11 mouse cellular contexts compared by ENCODE assay signal in the genomic region with DNA sequence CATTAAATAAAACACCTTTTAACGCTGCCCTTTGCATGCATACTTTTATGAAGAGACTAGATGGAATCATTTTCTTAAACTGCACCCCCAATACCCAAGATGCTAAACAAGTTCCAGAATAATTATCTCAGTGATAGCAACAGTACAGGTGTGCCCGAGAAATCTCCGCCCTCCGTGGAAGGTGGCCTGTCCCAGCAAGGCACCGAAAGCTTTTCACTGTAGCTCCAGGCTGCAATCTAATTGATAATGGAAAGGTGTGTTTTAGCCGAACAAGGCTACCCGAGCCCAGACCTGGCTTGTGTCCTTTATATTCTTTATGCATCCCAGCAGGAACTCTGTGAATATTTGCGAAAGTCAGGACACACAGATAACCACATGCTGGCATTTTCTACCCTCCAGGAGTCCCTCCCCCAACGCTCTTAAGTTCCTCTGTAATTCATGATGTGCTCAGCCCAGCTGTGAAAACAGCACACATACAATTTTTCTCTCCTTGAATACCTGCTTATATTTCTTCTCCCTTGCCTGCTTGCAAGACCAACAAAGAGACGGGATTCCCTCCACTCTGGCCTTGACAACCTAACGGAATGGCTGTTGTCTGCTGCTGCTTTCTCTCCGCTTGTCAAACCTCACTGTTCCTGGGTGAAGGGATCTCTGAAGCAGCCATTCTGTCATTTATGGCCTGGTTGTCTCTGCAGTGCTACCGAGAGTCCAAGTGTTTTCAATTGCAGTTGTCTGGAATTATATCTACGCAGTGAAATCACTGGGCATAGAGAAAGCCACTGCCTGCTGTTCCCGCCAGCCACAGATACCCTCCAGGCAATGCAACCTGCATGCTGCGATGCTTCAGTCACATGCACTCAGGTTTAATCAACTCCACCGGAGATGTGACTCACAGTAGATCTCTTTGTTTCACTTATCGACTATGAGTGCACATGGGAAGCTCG.
DNase-seq lines count a peak whose midpoint lies in the region; ATAC-seq and TF ChIP-seq lines count a peak whose summit lies in the region.
"Had no signal": no experiment of that assay in that cellular context is flagged by ENCODE, and none has a peak within 500 bp of the region (broad histone marks: within the 10 kb centered on the region; RNA-seq: fewer than 3 reads in every experiment).

No protein-coding gene starts in this region.

- H3K27me3 ChIP-seq in heart, embryonic 10.5 days (ENCODE audit: insufficient read depth, poor library complexity, severe bottlenecking) = no peaks in the 10 kb centered on the region
- no peaks in the 10 kb centered on the region for H3K27me3 ChIP-seq in embryonic facial prominence, embryonic 15.5 days
- H3K27me3 ChIP-seq in intestine, embryonic 14.5 days (replicated peaks; ENCODE audit: control insufficient read depth, insufficient read depth, low read length) = no peaks in the 10 kb centered on the region
- H3K27me3 ChIP-seq in neural tube, embryonic 12.5 days (replicated peaks) = no peaks in the 10 kb centered on the region
- H3K27me3 ChIP-seq: Patski had no signal

- 30% methylated on average over 19 of the region's 19 CpGs for WGBS in heart, embryonic 10.5 days
- whole genome bisulfite sequencing in embryonic facial prominence, embryonic 15.5 days = 24% methylated on average over 19 of the region's 19 CpGs
- 38% methylated on average over 19 of the region's 19 CpGs for WGBS in intestine, embryonic 14.5 days
- 34% methylated on average over 19 of the region's 19 CpGs for WGBS in neural tube, embryonic 12.5 days

- no peak for TF ChIP-seq CTCF in layer of hippocampus, adult 2 months (conservative IDR thresholded peaks at IDR 0.05)

- H3K9ac ChIP-seq in embryonic facial prominence, embryonic 15.5 days = no peak overlapping the region
- 0 out of 2 replicates have a peak overlapping the region, but pooled peaks have one; percentile 13 for H3K9ac ChIP-seq in intestine, embryonic 14.5 days (ENCODE audit: low read length)
- no peak overlapping the region for H3K9ac ChIP-seq in neural tube, embryonic 12.5 days

- no peak for DNase-seq in heart, embryonic 10.5 days (ENCODE audit: low spot score)
- no peak for DNase-seq in heart, adult 18-20 months
- DNase-seq in intestine, embryonic 14.5 days (ENCODE audit: low spot score) = no peak
- no peak for DNase-seq in spleen, postnatal 10 days (ENCODE audit: low spot score in 2 of 2)
- no peak for DNase-seq in layer of hippocampus, adult 2 months (ENCODE audit: low spot score in 2 of 2)
- DNase-seq in frontal cortex, postnatal 14 days (ENCODE audit: low spot score in 2 of 2) = no peak
- DNase-seq: lung, postnatal 14 days had no signal

- peak overlapping the region; percentile 19; the same call in 1 of the 2 replicates for H3K4me2 ChIP-seq in embryonic facial prominence, embryonic 15.5 days (replicated peaks)
- peak overlapping the region; percentile 25 for H3K4me2 ChIP-seq in intestine, embryonic 14.5 days (ENCODE audit: low read length)
- peak overlapping the region; percentile 40 for H3K4me2 ChIP-seq in neural tube, embryonic 12.5 days (replicated peaks)

- 0 out of 2 replicates have a peak overlapping the region, but pooled peaks have one; percentile 18 for H3K27ac ChIP-seq in heart, embryonic 10.5 days
- H3K27ac ChIP-seq in embryonic facial prominence, embryonic 15.5 days (replicated peaks) = no peak overlapping the region
- no peak overlapping the region for H3K27ac ChIP-seq in intestine, embryonic 14.5 days (ENCODE audit: low read depth)
- peak overlapping the region; percentile 39 for H3K27ac ChIP-seq in neural tube, embryonic 12.5 days
- H3K27ac ChIP-seq in layer of hippocampus, adult 2 months = no peak overlapping the region
- H3K27ac ChIP-seq: left cerebral cortex, adult 2 months had no signal

- ATAC-seq in embryonic facial prominence, embryonic 15.5 days (ENCODE audit: insufficient number of reproducible peaks, low FRiP score, low TSS enrichment, low read depth) = no peak
- peak; percentile 66; the same call in 1 of the 2 replicates for ATAC-seq in intestine, embryonic 14.5 days (replicated peaks; ENCODE audit: low FRiP score, low TSS enrichment, low read depth)
- ATAC-seq in neural tube, embryonic 12.5 days (ENCODE audit: low FRiP score, low read depth) = peak; percentile 74
- ATAC-seq: Patski had no signal

- no peaks in the 10 kb centered on the region for H3K9me3 ChIP-seq in heart, embryonic 10.5 days
- H3K9me3 ChIP-seq in embryonic facial prominence, embryonic 15.5 days (replicated peaks) = no peaks in the 10 kb centered on the region
- H3K9me3 ChIP-seq in intestine, embryonic 14.5 days (ENCODE audit: control insufficient read depth, low read length) = no peaks in the 10 kb centered on the region
- H3K9me3 ChIP-seq in neural tube, embryonic 12.5 days = no peaks in the 10 kb centered on the region

- H3K4me3 ChIP-seq in heart, embryonic 10.5 days = peak overlapping the region; percentile 15; the same call in 1 of the 2 replicates
- no peak overlapping the region for H3K4me3 ChIP-seq in embryonic facial prominence, embryonic 15.5 days (replicated peaks)
- no peak overlapping the region for H3K4me3 ChIP-seq in intestine, embryonic 14.5 days (ENCODE audit: low read depth, low read length)
- H3K4me3 ChIP-seq in neural tube, embryonic 12.5 days = no peak overlapping the region
- H3K4me3 ChIP-seq in layer of hippocampus, adult 2 months = no peak overlapping the region
- H3K4me3 ChIP-seq: left cerebral cortex, adult 2 months had no signal

- no peaks in the 10 kb centered on the region for H3K36me3 ChIP-seq in heart, embryonic 10.5 days
- H3K36me3 ChIP-seq in embryonic facial prominence, embryonic 15.5 days = no peaks in the 10 kb centered on the region
- no peaks in the 10 kb centered on the region for H3K36me3 ChIP-seq in intestine, embryonic 14.5 days (ENCODE audit: control insufficient read depth, insufficient read depth, low read length)
- H3K36me3 ChIP-seq in neural tube, embryonic 12.5 days = no peaks in the 10 kb centered on the region

- peaks cover 13% of the 10 kb centered on the region; the same call in 1 of the 2 replicates for H3K4me1 ChIP-seq in heart, embryonic 10.5 days
- peaks cover 10% of the 10 kb centered on the region for H3K4me1 ChIP-seq in embryonic facial prominence, embryonic 15.5 days
- peaks cover 9% of the 10 kb centered on the region; the same call in 1 of the 2 replicates for H3K4me1 ChIP-seq in intestine, embryonic 14.5 days (replicated peaks; ENCODE audit: control insufficient read depth, insufficient read depth, low read length)
- H3K4me1 ChIP-seq in neural tube, embryonic 12.5 days = peaks cover 8% of the 10 kb centered on the region; the same call in 1 of the 2 replicates

Comparison
In these comparisons a context has a peak if more than half of its experiments do, and no peak if none do; other contexts are left out.
1. H3K27ac ChIP-seq: peak in heart, embryonic 10.5 days (single experiment) and neural tube, embryonic 12.5 days (single experiment); none in embryonic facial prominence, embryonic 15.5 days (single experiment), intestine, embryonic 14.5 days (single experiment) and layer of hippocampus, adult 2 months (single experiment).
2. Peak in every context shown above with its lines, with median percentiles within 50 percentile points of each other: H3K4me2 ChIP-seq.